Mouse (Mus musculus): ENCODE data around the gene Neurl2. TPM values are rescaled to one million over a fixed set of nuclear protein-coding genes. Genes with fewer than 3 reads are reported as not detected.
A peak's percentile ranks its signal among the peaks of the same experiment; 100 is the strongest.

The Neurl2 gene
- total RNA-seq, 2 experiments from 2014 or later: 5.1 to 5.6 TPM

- intact Hi-C loops (cut with DNase I): no loop called here
- DNase-seq: no peak
Measured at GRCm38 (mm10) chr2:164790451-164790850, 42.8 kb downstream of the Neurl2 start.

GRCm38 (mm10) chr2:164788411-164788810 lies 44.8 kb downstream of the Neurl2 start:
- intact Hi-C loops (cut with DNase I): no loop called here
- no peak for DNase-seq

GRCm38 (mm10) chr2:164787779-164788178 lies 45.5 kb downstream of the Neurl2 start:
- intact Hi-C loops (cut with DNase I): no loop called here
- DNase-seq: no peak

GRCm38 (mm10) chr2:164787032-164787431 lies 46.2 kb downstream of the Neurl2 start:
- DNase-seq: no peak
- intact Hi-C loops (cut with DNase I): no loop called here

GRCm38 (mm10) chr2:164786388-164786885 lies 46.8 kb downstream of the Neurl2 start:
- intact Hi-C loops (cut with DNase I): no loop called here
- no peak for DNase-seq

- DNase-seq: peak; percentile 82
- intact Hi-C loops (cut with DNase I): no loop called here
Measured at GRCm38 (mm10) chr2:164785481-164786387, 47.5 kb downstream of the Neurl2 start, which contains the start of gene Snx21. Gene Snx21 (plus strand): TSS chr2:164785823.

- intact Hi-C loops (cut with DNase I): no loop called here
Measured at GRCm38 (mm10) chr2:164784869-164785420, 48.3 kb downstream of the Neurl2 start.

GRCm38 (mm10) chr2:164783926-164784581 lies 49.2 kb downstream of the Neurl2 start:
- intact Hi-C loops (cut with DNase I): no loop called here
- no peak for DNase-seq

More at GRCm38 (mm10) chr2:164784869-164785420, 48.3 kb downstream of the Neurl2 start:
- DNase-seq: no peak

- intact Hi-C loops (cut with DNase I): no loop called here
- no peak for DNase-seq
Measured at GRCm38 (mm10) chr2:164781876-164782275, 51.4 kb downstream of the Neurl2 start.

Other genes with a start within 250 kb of the Neurl2 start
- gene Wfdc6a, start 248.0 kb downstream of the Neurl2 start, total RNA-seq (2021): not detected
- gene Eppin, start 239.9 kb downstream of the Neurl2 start, total RNA-seq (2021): not detected
- gene Wfdc6b, start 219.9 kb downstream of the Neurl2 start, total RNA-seq (2021): under 1 TPM in 1 of 2 experiments, not detected in 1; 0.40 TPM
- gene Wfdc8, start 219.8 kb downstream of the Neurl2 start, total RNA-seq (2021): not detected
- gene Wfdc16, start 194.7 kb downstream of the Neurl2 start, total RNA-seq (2021): not detected
- not detected for gene Wfdc10, start 177.4 kb downstream of the Neurl2 start, total RNA-seq (2021)
- gene Wfdc9, start 176.9 kb downstream of the Neurl2 start, total RNA-seq (2021): not detected
- not detected for gene Wfdc11, start 159.4 kb downstream of the Neurl2 start, total RNA-seq (2021)
- gene Wfdc13, start 148.3 kb downstream of the Neurl2 start, total RNA-seq (2021): not detected
- not detected for gene Spint4, start 135.0 kb downstream of the Neurl2 start, total RNA-seq (2021)
- not detected for gene Spint5, start 118.2 kb downstream of the Neurl2 start, total RNA-seq (2021)
- gene Wfdc3, start 87.5 kb downstream of the Neurl2 start, total RNA-seq (2021): 1 to 10 TPM in 1 of 2 experiments, under 1 TPM in 1; 0.60 to 1.1 TPM
- gene Dnttip1, start 87.5 kb downstream of the Neurl2 start, total RNA-seq (2021): 10 to 100 TPM; 35.8 to 38.1 TPM
- gene Ube2c, start 63.6 kb downstream of the Neurl2 start, total RNA-seq (2021): 10 to 100 TPM; 10.8 to 14.3 TPM
- gene Tnnc2, start 53.5 kb downstream of the Neurl2 start, total RNA-seq (2021): not detected
- 10 to 100 TPM; 52.8 to 56.9 TPM for gene Snx21, start 47.6 kb downstream of the Neurl2 start, total RNA-seq (2021)
- gene Acot8, start 28.6 kb downstream of the Neurl2 start, total RNA-seq (2021): 10 to 100 TPM; 20.6 to 20.8 TPM
- gene Zswim3, start 28.4 kb downstream of the Neurl2 start, total RNA-seq (2021): 1 to 10 TPM; 6.9 to 8.0 TPM
- 10 to 100 TPM; 17.5 to 17.8 TPM for gene Zswim1, start 10.8 kb downstream of the Neurl2 start, total RNA-seq (2021)
- gene Spata25, start 4.9 kb downstream of the Neurl2 start, total RNA-seq (2021): 1 to 10 TPM; 1.1 to 1.2 TPM
- gene Ctsa, start 583 bp downstream of the Neurl2 start, total RNA-seq (2021): 10 to 100 TPM; 56.8 to 62.2 TPM
- gene Pltp, start 24.3 kb upstream of the Neurl2 start, total RNA-seq (2021): 10 to 100 TPM; 63.5 to 71.3 TPM
- gene Pcif1, start 45.8 kb upstream of the Neurl2 start, total RNA-seq (2021): 10 to 100 TPM; 53.9 to 61.4 TPM
- 10 to 100 TPM; 30.0 to 31.2 TPM for gene Zfp335, start 78.3 kb upstream of the Neurl2 start, total RNA-seq (2021)
- 1 to 10 TPM; 2.1 to 2.3 TPM for gene Mmp9, start 107.3 kb upstream of the Neurl2 start, total RNA-seq (2021)
- gene Slc12a5, start 127.3 kb upstream of the Neurl2 start, total RNA-seq (2021): 100 to 1,000 TPM; 158 to 181 TPM
- 100 to 1,000 TPM; 107 to 111 TPM for gene Ncoa5, start 201.4 kb upstream of the Neurl2 start, total RNA-seq (2021)
- gene Cd40, start 222.2 kb upstream of the Neurl2 start, total RNA-seq (2021): 1 to 10 TPM; 2.3 to 4.2 TPM